Mouse (Mus musculus) hindbrain, embryonic 16.5 days (tissue): ENCODE results near the gene Ldlr. TPM values are rescaled to one million over a fixed set of nuclear protein-coding genes. Genes with fewer than 3 reads are reported as not detected.

ENCODE experiments used
- ATAC-seq: fragments of 200-750 bp; cut with Nextera tagmentation; 2 replicates; pipeline ENCODE4 v1.8.0; 2017; ENCODE audit warnings: moderate TSS enrichment, moderate library complexity
- H3K27ac ChIP-seq: fragments of 300-500 bp; sonication (generic); 2 replicates; pipeline ENCODE4 v1.5.1; 2014; ENCODE audit warnings: low read depth, mild to moderate bottlenecking, control low read depth, low read length, moderate library complexity
- H3K27me3 ChIP-seq: fragments of 300-500 bp; sonication (generic); replicated peaks from 2 replicates; pipeline ENCODE4 v1.6.1; 2014; ENCODE audit warnings: low read length; ENCODE audit not compliant: control insufficient read depth, insufficient read depth
- H3K36me3 ChIP-seq: fragments of 300-500 bp; sonication (generic); 2 replicates; pipeline ENCODE4 v1.6.1; 2014; ENCODE audit warnings: mild to moderate bottlenecking, low read length, moderate library complexity, mixed read lengths; ENCODE audit not compliant: control insufficient read depth, insufficient read depth
- H3K4me1 ChIP-seq: fragments of 300-500 bp; sonication (generic); 2 replicates; pipeline ENCODE4 v1.6.1; 2014; ENCODE audit warnings: low read depth, low read length; ENCODE audit not compliant: control insufficient read depth, insufficient read depth
- H3K4me2 ChIP-seq: fragments of 300-500 bp; sonication (generic); 2 replicates; pipeline ENCODE4 v1.6.1; 2014; ENCODE audit warnings: mild to moderate bottlenecking, low read length, control low read depth, moderate library complexity
- H3K4me3 ChIP-seq: fragments of 300-500 bp; sonication (generic); 2 replicates; pipeline ENCODE4 v1.5.1; 2014; ENCODE audit warnings: mild to moderate bottlenecking, low read length, control low read depth, moderate library complexity
- H3K9ac ChIP-seq: fragments of 300-500 bp; sonication (generic); 2 replicates; pipeline ENCODE4 v1.6.1; 2014; ENCODE audit warnings: low read depth, mild to moderate bottlenecking, control low read depth, low read length, moderate library complexity
- H3K9me3 ChIP-seq: fragments of 300-500 bp; sonication (generic); 2 replicates; pipeline ENCODE4 v1.6.1; 2014; ENCODE audit warnings: mild to moderate bottlenecking, low read length, moderate library complexity; ENCODE audit not compliant: control insufficient read depth
- WGBS: fragments of 180-500 bp; shearing (Covaris S2); extraction: QIAGEN DNeasy Blood & Tissue Kit; methylation state at CpG from one replicate; pipeline ENCODE4 v1.1.7; 2014; 5-methylcytosine and 5-hydroxymethylcytosine counted together
- polyA plus RNA-seq: library from polyadenylated mRNA; unstranded; fragments of >200 nt; fragmentation: Nextera tagmentation; extraction: Ambion mirVana; gene quantifications from 2 replicates; pipeline ENCODE4 v1.2.1, GENCODE M21; 2015

The Ldlr gene
- polyA plus RNA-seq, 1 experiment from 2014 or later, result 15.6 TPM

- 77% methylated on average over 17 of the region's 17 CpGs for WGBS
- ATAC-seq, result no peak
- Histone ChIP-seq H3K9ac (no peak overlapping the region), H3K4me3 (no peak overlapping the region), H3K4me2 (no peak overlapping the region), H3K27ac (no peak overlapping the region), H3K4me1 (no peaks in the 10 kb centered on the region), H3K36me3 (peaks cover 49% of the 10 kb centered on the region), H3K9me3 (no peaks in the 10 kb centered on the region), H3K27me3 (no peaks in the 10 kb centered on the region)
These were observed 10.2 kb downstream of the Ldlr start for GRCm38 (mm10) chr9:21733446-21733845.

GRCm38 (mm10) chr9:21733989-21734388, 10.7 kb downstream of the Ldlr start:
- H3K9ac ChIP-seq, result no peak overlapping the region
- H3K27ac ChIP-seq, result no peak overlapping the region
- no peaks in the 10 kb centered on the region for H3K4me1 ChIP-seq
- H3K9me3 ChIP-seq, result no peaks in the 10 kb centered on the region
- WGBS, result 97% methylated on average over 7 of the region's 7 CpGs
- H3K4me2 ChIP-seq, result no peak overlapping the region
- H3K36me3 ChIP-seq, result peaks cover 54% of the 10 kb centered on the region
- H3K4me3 ChIP-seq, result no peak overlapping the region
- no peak for ATAC-seq
- H3K27me3 ChIP-seq, result no peaks in the 10 kb centered on the region

- no peak overlapping the region for H3K9ac ChIP-seq
- H3K4me2 ChIP-seq, result no peak overlapping the region
- H3K27me3 ChIP-seq, result no peaks in the 10 kb centered on the region
- no peak for ATAC-seq
- 84% methylated on average over 14 of the region's 14 CpGs for WGBS
- H3K36me3 ChIP-seq, result peaks cover 65% of the 10 kb centered on the region
- no peak overlapping the region for H3K4me3 ChIP-seq
- H3K4me1 ChIP-seq, result no peaks in the 10 kb centered on the region
- H3K27ac ChIP-seq, result no peak overlapping the region
- H3K9me3 ChIP-seq, result no peaks in the 10 kb centered on the region
These were observed 11.8 kb downstream of the Ldlr start for GRCm38 (mm10) chr9:21735126-21735525.

- H3K27me3 ChIP-seq, result no peaks in the 10 kb centered on the region
- no peak overlapping the region for H3K27ac ChIP-seq
- H3K4me3 ChIP-seq, result no peak overlapping the region
- H3K36me3 ChIP-seq, result peaks cover 74% of the 10 kb centered on the region
- no peaks in the 10 kb centered on the region for H3K4me1 ChIP-seq
- H3K9ac ChIP-seq, result no peak overlapping the region
- ATAC-seq, result no peak
- no peaks in the 10 kb centered on the region for H3K9me3 ChIP-seq
- H3K4me2 ChIP-seq, result no peak overlapping the region
- WGBS, result 71% methylated on average over 3 of the region's 3 CpGs
These were observed 13.3 kb downstream of the Ldlr start for GRCm38 (mm10) chr9:21736580-21736979.

- 92% methylated on average over 10 of the region's 10 CpGs for WGBS
- H3K4me2 ChIP-seq, result no peak overlapping the region
- H3K36me3 ChIP-seq, result peaks cover 76% of the 10 kb centered on the region
- H3K27me3 ChIP-seq, result no peaks in the 10 kb centered on the region
- no peaks in the 10 kb centered on the region for H3K4me1 ChIP-seq
- no peak overlapping the region for H3K27ac ChIP-seq
- no peak overlapping the region for H3K4me3 ChIP-seq
- no peaks in the 10 kb centered on the region for H3K9me3 ChIP-seq
- no peak overlapping the region for H3K9ac ChIP-seq
- ATAC-seq, result no peak
These were observed 13.9 kb downstream of the Ldlr start for GRCm38 (mm10) chr9:21737188-21737587.

- peak; percentile 54; the same call in 1 of the 2 replicates for ATAC-seq
- Histone ChIP-seq H3K9ac (no peak overlapping the region), H3K4me3 (no peak overlapping the region), H3K9me3 (no peaks in the 10 kb centered on the region), H3K4me1 (no peaks in the 10 kb centered on the region), H3K27ac (no peak overlapping the region), H3K36me3 (peaks cover 76% of the 10 kb centered on the region), H3K27me3 (no peaks in the 10 kb centered on the region), H3K4me2 (no peak overlapping the region)
- 89% methylated on average over 7 of the region's 7 CpGs for WGBS
These were observed 15.5 kb downstream of the Ldlr start for GRCm38 (mm10) chr9:21738776-21739175.

- H3K4me2 ChIP-seq, result no peak overlapping the region
These were observed 17.1 kb downstream of the Ldlr start for GRCm38 (mm10) chr9:21740427-21740826.

GRCm38 (mm10) chr9:21741514-21741913, 18.2 kb downstream of the Ldlr start:
- ATAC-seq, result no peak
- no peaks in the 10 kb centered on the region for H3K27me3 ChIP-seq
- no peaks in the 10 kb centered on the region for H3K9me3 ChIP-seq
- no peak overlapping the region for H3K4me3 ChIP-seq
- H3K4me2 ChIP-seq, result no peak overlapping the region
- H3K27ac ChIP-seq, result no peak overlapping the region
- H3K9ac ChIP-seq, result no peak overlapping the region
- peaks cover 75% of the 10 kb centered on the region for H3K36me3 ChIP-seq
- no peaks in the 10 kb centered on the region for H3K4me1 ChIP-seq
- WGBS, result 96% methylated on average over 11 of the region's 11 CpGs

More at GRCm38 (mm10) chr9:21740427-21740826, 17.1 kb downstream of the Ldlr start:
- Histone ChIP-seq H3K27ac (no peak overlapping the region), H3K36me3 (peaks cover 71% of the 10 kb centered on the region), H3K4me3 (no peak overlapping the region), H3K9ac (no peak overlapping the region), H3K27me3 (no peaks in the 10 kb centered on the region), H3K9me3 (no peaks in the 10 kb centered on the region), H3K4me1 (no peaks in the 10 kb centered on the region)
- no peak for ATAC-seq
- WGBS, result 93% methylated on average over 14 of the region's 14 CpGs

- peaks cover 32% of the 10 kb centered on the region for H3K36me3 ChIP-seq
- peak overlapping the region; percentile 71; the same call in 1 of the 2 replicates for H3K27ac ChIP-seq
- WGBS, result 80% methylated on average over 3 of the region's 3 CpGs
- H3K9me3 ChIP-seq, result no peaks in the 10 kb centered on the region
- H3K4me3 ChIP-seq, result no peak overlapping the region
- no peak overlapping the region for H3K4me2 ChIP-seq
- no peak overlapping the region for H3K9ac ChIP-seq
- no peaks in the 10 kb centered on the region; the same call in 1 of the 2 replicates for H3K4me1 ChIP-seq
- H3K27me3 ChIP-seq, result no peaks in the 10 kb centered on the region
- ATAC-seq, result no peak
These were observed 24.0 kb downstream of the Ldlr start for GRCm38 (mm10) chr9:21747238-21747774.
